Mouse (Mus musculus): ENCODE data around the gene Mboat7. TPM values are rescaled to one million over a fixed set of nuclear protein-coding genes. Genes with fewer than 3 reads are reported as not detected.
"Not testable (repeated sequence)": the region's sequence is repeated elsewhere in the genome, so short reads cannot be mapped to it uniquely, and the experiment has no call there.

Mboat7 gene
- 35.8 and 37.8 TPM in 2 replicates for polyA plus RNA-seq (2015; fragmentation: Nextera tagmentation; extraction: Ambion mirVana)

DNA sequence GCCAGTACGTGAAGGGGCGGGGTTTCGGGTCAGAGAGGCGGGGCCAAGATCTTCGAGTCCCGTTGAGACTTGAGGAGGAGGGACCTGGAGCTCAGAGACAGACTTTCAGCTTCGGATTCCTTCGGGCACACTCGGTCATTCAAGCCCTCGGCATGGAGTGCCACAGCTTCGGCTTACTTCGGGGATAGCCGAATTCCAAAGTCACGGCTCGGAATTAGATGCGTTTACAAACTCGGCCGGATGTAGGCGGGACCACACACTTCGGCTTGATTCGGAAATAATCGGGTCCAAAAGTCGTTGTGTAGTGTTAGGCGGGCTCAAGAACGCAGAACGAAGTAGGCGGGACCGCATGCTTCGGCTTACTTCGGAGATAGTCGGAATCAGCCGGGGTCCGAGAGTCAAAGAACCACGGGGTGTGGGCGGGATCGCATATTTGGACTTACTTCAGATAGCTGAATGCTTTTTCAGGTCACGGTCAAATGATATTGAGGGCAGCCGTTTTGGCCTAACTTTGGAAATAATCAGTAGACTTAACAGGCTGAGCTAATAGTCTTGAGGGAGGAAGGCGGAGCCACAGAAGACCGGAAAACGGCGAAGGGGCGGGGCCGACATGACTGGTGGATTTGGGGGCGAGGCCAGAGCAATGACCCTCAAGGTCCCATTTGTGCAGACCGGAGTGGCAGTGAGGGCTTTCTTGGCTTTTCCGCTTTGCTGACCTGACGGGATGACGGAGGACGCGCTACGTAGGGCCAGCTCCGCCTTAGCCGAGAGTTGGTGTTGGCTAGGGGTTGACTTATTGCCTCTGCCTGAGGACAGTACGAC is at the start of gene Mboat7:
Mboat7 (minus strand) TSS at position 537 of the 822 bp plus-strand sequence.
- Histone ChIP-seq H3K4me2 (ENCODE audit: low read depth, low read length) (peak within 1 kb of the TSS; percentile 70), H3K27me3 (ENCODE audit: control insufficient read depth, insufficient read depth, low read length) (no peaks in the 10 kb centered on the region), H3K36me3 (ENCODE audit: control insufficient read depth, insufficient read depth) (peaks cover 18% of the 10 kb centered on the region), H3K27ac (ENCODE audit: low read length) (peak within 1 kb of the TSS; percentile 92), H3K9me3 (replicated peaks; ENCODE audit: control insufficient read depth, low read length) (no peaks in the 10 kb centered on the region), H3K4me3 (ENCODE audit: low read length) (peak within 1 kb of the TSS; percentile 83), H3K4me1 (ENCODE audit: control insufficient read depth, insufficient read depth, low read length) (peaks cover 11% of the 10 kb centered on the region), H3K9ac (ENCODE audit: low read length) (peak within 1 kb of the TSS; percentile 90)
- WGBS, result under 1% methylated on average over 55 of the region's 55 CpGs
- ATAC-seq (replicated peaks; ENCODE audit: extremely low read depth, insufficient read depth, low FRiP score), result peak; percentile 90

DNA sequence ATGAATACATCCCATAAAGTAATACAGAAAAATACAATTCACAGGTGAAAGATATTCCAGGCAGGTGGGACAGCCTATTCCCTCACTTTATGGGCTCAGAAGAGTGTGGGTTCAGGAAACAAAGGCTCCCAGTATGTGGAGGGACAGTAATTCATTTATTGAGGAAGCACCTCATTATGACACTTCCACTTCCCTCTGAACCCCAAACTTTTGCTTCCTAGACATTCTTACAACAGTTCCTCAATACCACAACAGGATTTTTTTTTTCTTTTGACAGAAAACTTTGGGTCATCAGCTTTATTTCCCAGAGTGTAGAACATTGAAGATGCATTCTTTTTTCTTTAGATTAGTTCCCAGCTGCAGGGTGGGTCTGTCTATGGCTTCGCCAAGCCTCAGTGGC is 39.4 kb upstream of the Mboat7 start:
- H3K4me3 ChIP-seq (ENCODE audit: low read length); H3K36me3 ChIP-seq (ENCODE audit: control insufficient read depth, insufficient read depth); H3K27me3 ChIP-seq (ENCODE audit: control insufficient read depth, insufficient read depth, low read length); H3K27ac ChIP-seq (ENCODE audit: low read length); H3K9ac ChIP-seq (ENCODE audit: low read length); H3K4me2 ChIP-seq (ENCODE audit: low read depth, low read length); H3K9me3 ChIP-seq (replicated peaks; ENCODE audit: control insufficient read depth, low read length); ATAC-seq (replicated peaks; ENCODE audit: extremely low read depth, insufficient read depth, low FRiP score); H3K4me1 ChIP-seq (ENCODE audit: control insufficient read depth, insufficient read depth, low read length): not testable (repeated sequence)
- no CpG with 5 or more reads among the region's 1 CpGs for WGBS

DNA sequence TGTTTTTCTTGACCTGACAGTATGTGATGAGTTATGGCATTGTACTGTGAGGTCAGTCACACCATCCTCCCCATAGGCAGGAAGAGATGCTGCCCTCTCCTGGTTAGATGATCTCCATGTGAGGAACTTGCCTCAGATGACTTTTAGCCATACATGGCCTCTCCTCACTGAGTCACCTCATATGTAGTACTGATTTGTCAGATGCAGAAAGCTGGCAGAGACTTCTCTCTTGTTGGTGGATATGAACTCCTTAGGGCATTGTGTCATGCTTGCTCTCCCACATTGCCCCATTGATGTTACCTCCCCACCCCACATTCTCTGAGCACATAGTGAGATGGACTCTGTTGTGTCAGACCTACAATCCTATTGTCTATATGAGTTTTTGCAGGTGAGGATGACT is 32.1 kb upstream of the Mboat7 start:
- not testable (repeated sequence) for H3K9ac ChIP-seq (ENCODE audit: low read length); ATAC-seq (replicated peaks; ENCODE audit: extremely low read depth, insufficient read depth, low FRiP score); H3K4me2 ChIP-seq (ENCODE audit: low read depth, low read length); H3K36me3 ChIP-seq (ENCODE audit: control insufficient read depth, insufficient read depth); H3K4me3 ChIP-seq (ENCODE audit: low read length); H3K27me3 ChIP-seq (ENCODE audit: control insufficient read depth, insufficient read depth, low read length); H3K4me1 ChIP-seq (ENCODE audit: control insufficient read depth, insufficient read depth, low read length); H3K9me3 ChIP-seq (replicated peaks; ENCODE audit: control insufficient read depth, low read length); H3K27ac ChIP-seq (ENCODE audit: low read length)

DNA sequence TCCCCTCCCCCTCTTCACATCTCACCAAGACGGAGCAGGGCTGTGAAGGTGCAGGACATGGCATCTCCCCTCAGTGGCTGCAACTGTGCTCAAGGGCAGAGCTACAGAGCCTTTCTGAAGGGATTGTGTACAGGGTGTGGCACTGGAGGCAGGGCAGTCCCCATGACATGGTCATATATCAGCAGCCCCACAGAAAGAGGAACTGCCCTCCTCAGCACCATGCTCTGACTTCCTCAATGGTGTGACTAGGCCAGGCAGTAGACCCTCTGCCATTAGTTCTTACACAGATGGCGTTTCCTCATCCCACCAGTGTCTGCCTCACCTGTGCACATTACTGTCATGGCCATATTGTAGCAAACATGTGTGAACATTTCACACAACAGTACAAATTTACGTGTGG is 26.9 kb upstream of the Mboat7 start, which contains the start of gene Pirb:
Pirb (minus strand) TSS at position 124 of the 400 bp plus-strand sequence.
- not testable (repeated sequence) for H3K9ac ChIP-seq (ENCODE audit: low read length); H3K27me3 ChIP-seq (ENCODE audit: control insufficient read depth, insufficient read depth, low read length); H3K9me3 ChIP-seq (replicated peaks; ENCODE audit: control insufficient read depth, low read length); H3K36me3 ChIP-seq (ENCODE audit: control insufficient read depth, insufficient read depth); H3K27ac ChIP-seq (ENCODE audit: low read length); H3K4me2 ChIP-seq (ENCODE audit: low read depth, low read length); ATAC-seq (replicated peaks; ENCODE audit: extremely low read depth, insufficient read depth, low FRiP score); H3K4me3 ChIP-seq (ENCODE audit: low read length); H3K4me1 ChIP-seq (ENCODE audit: control insufficient read depth, insufficient read depth, low read length)
- WGBS, result 60% methylated on average over 1 of the region's 3 CpGs

DNA sequence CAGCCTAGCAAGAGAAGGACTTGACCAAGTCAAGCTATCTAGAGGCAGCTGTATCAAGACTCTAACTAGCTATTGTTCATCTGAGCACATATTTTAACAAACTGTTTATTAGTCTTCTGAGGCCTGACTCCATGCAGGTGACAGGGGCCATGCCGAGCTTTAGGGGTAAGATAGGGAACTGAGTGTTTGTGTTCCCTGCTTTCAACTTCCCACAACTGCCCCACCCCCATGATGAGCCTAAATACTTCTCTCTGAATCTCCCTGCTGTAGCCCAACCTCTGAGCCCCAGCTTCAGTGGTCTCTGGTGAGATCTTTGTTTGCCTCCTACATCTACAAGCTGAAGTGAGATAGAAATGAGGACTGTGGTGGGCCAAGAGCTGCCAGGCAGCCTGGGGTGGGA is 21.9 kb upstream of the Mboat7 start:
- no peaks in the 10 kb centered on the region for H3K36me3 ChIP-seq (ENCODE audit: control insufficient read depth, insufficient read depth)
- no peak overlapping the region for H3K4me3 ChIP-seq (ENCODE audit: low read length)
- no peak overlapping the region for H3K27ac ChIP-seq (ENCODE audit: low read length)
- H3K9ac ChIP-seq (ENCODE audit: low read length), result no peak overlapping the region
- no peaks in the 10 kb centered on the region for H3K27me3 ChIP-seq (ENCODE audit: control insufficient read depth, insufficient read depth, low read length)
- no peaks in the 10 kb centered on the region for H3K9me3 ChIP-seq (replicated peaks; ENCODE audit: control insufficient read depth, low read length)
- ATAC-seq (replicated peaks; ENCODE audit: extremely low read depth, insufficient read depth, low FRiP score), result no peak
- H3K4me1 ChIP-seq (ENCODE audit: control insufficient read depth, insufficient read depth, low read length), result no peaks in the 10 kb centered on the region
- H3K4me2 ChIP-seq (ENCODE audit: low read depth, low read length), result no peak overlapping the region
- WGBS, result 28% methylated on average over 1 of the region's 1 CpGs

DNA sequence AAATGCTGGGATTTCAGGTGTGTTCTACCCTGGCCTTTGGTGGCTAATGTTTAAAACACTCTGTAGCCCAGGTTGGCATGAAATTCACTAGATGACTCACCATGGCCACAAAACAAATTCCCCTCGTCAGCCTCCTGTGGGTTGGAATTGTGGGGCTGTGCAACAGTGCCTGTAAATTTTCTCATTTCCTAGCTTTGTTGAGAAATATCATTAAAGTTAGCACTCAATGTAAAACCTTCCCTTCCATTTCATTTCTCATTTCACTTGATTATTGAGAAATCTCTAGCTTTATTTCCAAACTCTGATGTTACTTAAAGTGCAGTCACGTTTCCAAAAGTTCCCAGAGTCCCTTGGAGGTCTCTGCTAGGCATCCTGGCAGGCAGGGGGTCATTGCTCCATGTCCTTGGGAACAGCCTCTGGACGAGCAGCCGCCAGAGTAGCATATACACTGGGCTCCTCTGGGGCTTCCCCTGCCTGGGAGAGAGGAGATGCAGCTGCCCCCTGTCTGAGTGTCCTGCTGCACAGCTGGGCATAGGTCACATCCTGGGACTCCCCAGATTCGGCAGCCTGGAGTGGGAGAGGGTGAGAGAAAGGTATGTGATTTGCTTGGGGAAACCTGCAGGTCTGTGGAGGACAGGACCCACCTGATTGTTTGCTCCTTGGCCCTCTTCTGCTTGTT is 19.1 kb upstream of the Mboat7 start:
- Histone ChIP-seq H3K27ac (ENCODE audit: low read length) (no peak overlapping the region), H3K9me3 (replicated peaks; ENCODE audit: control insufficient read depth, low read length) (no peaks in the 10 kb centered on the region), H3K4me2 (ENCODE audit: low read depth, low read length) (no peak overlapping the region), H3K4me1 (ENCODE audit: control insufficient read depth, insufficient read depth, low read length) (no peaks in the 10 kb centered on the region), H3K27me3 (ENCODE audit: control insufficient read depth, insufficient read depth, low read length) (no peaks in the 10 kb centered on the region), H3K4me3 (ENCODE audit: low read length) (no peak overlapping the region), H3K36me3 (ENCODE audit: control insufficient read depth, insufficient read depth) (peaks cover 8% of the 10 kb centered on the region), H3K9ac (ENCODE audit: low read length) (no peak overlapping the region)
- WGBS, result 42% methylated on average over 5 of the region's 5 CpGs
- no peak; the same call in 1 of the 2 replicates for ATAC-seq (replicated peaks; ENCODE audit: extremely low read depth, insufficient read depth, low FRiP score)

DNA sequence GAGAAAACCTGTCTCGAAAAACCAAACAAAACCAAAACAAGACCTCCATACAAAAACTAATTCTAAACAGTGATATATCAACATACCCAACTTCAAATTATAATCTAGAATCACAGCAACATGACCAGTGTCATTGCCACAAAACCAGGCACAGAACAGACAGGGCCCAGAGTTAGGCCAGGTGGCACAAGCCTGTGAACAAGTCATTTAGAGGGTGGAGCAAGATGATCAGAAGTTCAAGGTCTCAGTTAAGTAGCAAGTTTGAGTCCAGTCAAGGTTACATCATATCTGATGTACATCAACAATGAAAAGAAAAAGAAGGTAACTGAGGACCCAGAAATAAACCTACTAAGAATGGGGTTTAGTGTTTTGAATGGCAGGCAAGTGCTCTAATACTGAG is 15.7 kb upstream of the Mboat7 start:
- Histone ChIP-seq H3K4me2 (ENCODE audit: low read depth, low read length) (no peak overlapping the region), H3K4me1 (ENCODE audit: control insufficient read depth, insufficient read depth, low read length) (peaks cover 20% of the 10 kb centered on the region), H3K4me3 (ENCODE audit: low read length) (no peak overlapping the region), H3K27ac (ENCODE audit: low read length) (no peak overlapping the region), H3K36me3 (ENCODE audit: control insufficient read depth, insufficient read depth) (peaks cover 22% of the 10 kb centered on the region), H3K9me3 (replicated peaks; ENCODE audit: control insufficient read depth, low read length) (no peaks in the 10 kb centered on the region), H3K9ac (ENCODE audit: low read length) (no peak overlapping the region), H3K27me3 (ENCODE audit: control insufficient read depth, insufficient read depth, low read length) (no peaks in the 10 kb centered on the region)
- ATAC-seq (replicated peaks; ENCODE audit: extremely low read depth, insufficient read depth, low FRiP score), result no peak
- WGBS, result 88% methylated on average over 1 of the region's 1 CpGs

DNA sequence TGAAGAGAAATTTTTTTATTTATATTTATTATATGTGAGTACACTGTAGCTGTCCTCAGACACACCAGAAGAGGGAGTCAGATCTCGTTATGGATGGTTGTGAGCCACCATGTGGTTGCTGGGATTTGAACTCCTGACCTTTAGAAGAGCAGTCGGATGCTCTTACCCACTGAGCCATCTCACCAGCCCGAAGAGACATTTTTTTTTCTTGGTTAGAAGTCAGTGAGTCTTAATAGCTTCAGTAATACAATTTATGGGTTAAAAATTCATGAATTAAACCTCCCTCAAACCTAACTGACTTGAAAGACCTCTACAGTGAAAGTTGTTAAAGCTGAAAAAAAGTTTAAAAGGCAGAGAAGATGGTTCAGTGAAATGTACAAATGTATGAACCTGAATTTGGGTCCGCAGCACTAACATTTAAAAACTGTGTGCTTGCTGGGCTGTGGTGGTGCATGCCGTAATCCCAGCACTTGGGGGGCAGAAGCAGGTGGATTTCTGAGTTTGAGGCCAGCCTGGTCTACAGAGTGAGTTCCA is 15.2 kb upstream of the Mboat7 start:
- not testable (repeated sequence) for H3K9me3 ChIP-seq (replicated peaks; ENCODE audit: control insufficient read depth, low read length); ATAC-seq (replicated peaks; ENCODE audit: extremely low read depth, insufficient read depth, low FRiP score); H3K4me2 ChIP-seq (ENCODE audit: low read depth, low read length); H3K4me3 ChIP-seq (ENCODE audit: low read length); H3K27me3 ChIP-seq (ENCODE audit: control insufficient read depth, insufficient read depth, low read length); H3K27ac ChIP-seq (ENCODE audit: low read length); H3K9ac ChIP-seq (ENCODE audit: low read length)
- Histone ChIP-seq H3K4me1 (ENCODE audit: control insufficient read depth, insufficient read depth, low read length) (peaks cover 20% of the 10 kb centered on the region), H3K36me3 (ENCODE audit: control insufficient read depth, insufficient read depth) (peaks cover 22% of the 10 kb centered on the region)
- WGBS, result 42% methylated on average over 5 of the region's 5 CpGs

Data from heart, embryonic 16.5 days (tissue).